Mouse (Mus musculus): ENCODE results near the gene Sprr3. TPM values are rescaled to one million over a fixed set of nuclear protein-coding genes. Genes with fewer than 3 reads are reported as not detected.

The Sprr3 gene
- total and polyA plus RNA-seq, 3 experiments, result not detected

DNA sequence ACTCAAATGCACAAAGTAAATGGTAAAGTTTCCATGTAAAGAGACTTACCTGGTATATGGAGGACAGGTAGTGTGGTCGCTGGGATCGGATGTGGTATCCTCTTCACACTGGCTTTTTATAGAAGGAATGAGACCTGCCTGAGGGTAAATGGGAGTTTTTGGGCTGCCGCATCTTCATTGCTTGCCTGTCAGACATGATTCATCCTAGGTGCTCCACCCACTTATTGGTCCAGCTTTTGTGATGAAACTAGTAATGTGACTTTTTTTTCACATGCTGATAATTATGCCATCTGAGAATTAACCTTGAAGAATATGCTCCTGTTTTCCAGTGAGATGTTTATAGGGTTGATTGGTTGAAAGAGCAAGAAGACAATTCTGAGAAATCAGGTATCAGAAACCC lies 19.8 kb downstream of the Sprr3 start, which contains the start of gene Sprr1b:
Sprr1b (minus strand) TSS at position 101 of the 400 bp plus-strand sequence.
- TF ChIP-seq CTCF (IDR thresholded peaks at IDR 0.05), result no peak
- TF ChIP-seq POLR2A (IDR thresholded peaks at IDR 0.05; ENCODE audit: insufficient read depth, low read depth, low read length), result no peak
- no peak for TF ChIP-seq EP300 (IDR thresholded peaks at IDR 0.05; ENCODE audit: insufficient read depth, low read depth, low read length)
- Histone ChIP-seq H3K4me3 (no peak within 1 kb of the TSS), H3K27ac (no peak within 1 kb of the TSS), H3K27me3 (ENCODE audit: control insufficient read depth, insufficient read depth, low read length) (no peaks in the 10 kb centered on the region), H3K36me3 (ENCODE audit: control insufficient read depth, insufficient read depth, low read length) (no peaks in the 10 kb centered on the region), H3K4me1 (ENCODE audit: control insufficient read depth, insufficient read depth, low read length) (no peaks in the 10 kb centered on the region), H3K9ac (ENCODE audit: low read depth, low read length) (no peak within 1 kb of the TSS), H3K79me2 (replicated peaks; ENCODE audit: control insufficient read depth, insufficient read depth, low read length) (no peaks in the 10 kb centered on the region)
- 89% methylated on average over 3 of the region's 3 CpGs for WGBS
- DNase-seq, result no peak
- intact Hi-C loops (cut with DNase I), result no loop called here

DNA sequence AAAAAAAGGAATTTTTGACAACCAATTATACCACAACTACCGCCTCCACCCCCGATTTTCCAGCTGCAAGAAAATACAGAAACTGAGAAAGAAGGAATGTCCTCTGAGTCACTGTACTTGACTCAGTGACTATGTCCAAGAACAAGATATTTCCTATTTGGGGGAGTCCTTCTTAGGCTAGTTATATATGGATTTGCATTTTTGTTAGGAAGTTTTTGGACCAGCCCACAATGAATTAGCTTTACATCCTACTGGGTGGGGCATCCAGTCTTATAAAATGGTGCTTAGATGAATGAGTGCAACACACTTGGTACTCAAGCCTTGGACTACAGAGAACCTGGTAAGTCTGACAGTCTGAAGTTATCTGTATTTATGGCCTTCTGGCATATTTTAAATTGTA lies 26.2 kb downstream of the Sprr3 start, which contains the start of gene Sprr2k:
Sprr2k (plus strand) TSS at position 301 of the 400 bp plus-strand sequence.
- Histone ChIP-seq H3K4me1 (ENCODE audit: control insufficient read depth, insufficient read depth, low read length) (no peaks in the 10 kb centered on the region), H3K27ac (no peak within 1 kb of the TSS), H3K9ac (ENCODE audit: low read depth, low read length) (no peak within 1 kb of the TSS), H3K4me3 (no peak within 1 kb of the TSS), H3K36me3 (ENCODE audit: control insufficient read depth, insufficient read depth, low read length) (no peaks in the 10 kb centered on the region), H3K27me3 (ENCODE audit: control insufficient read depth, insufficient read depth, low read length) (no peaks in the 10 kb centered on the region), H3K79me2 (replicated peaks; ENCODE audit: control insufficient read depth, insufficient read depth, low read length) (no peaks in the 10 kb centered on the region)
- TF ChIP-seq CTCF (IDR thresholded peaks at IDR 0.05), result no peak
- TF ChIP-seq POLR2A (IDR thresholded peaks at IDR 0.05; ENCODE audit: insufficient read depth, low read depth, low read length), result no peak
- no peak for TF ChIP-seq EP300 (IDR thresholded peaks at IDR 0.05; ENCODE audit: insufficient read depth, low read depth, low read length)
- WGBS, result 71% methylated on average over 2 of the region's 2 CpGs
- no peak for DNase-seq
- intact Hi-C loops (cut with DNase I), result no loop called here

DNA sequence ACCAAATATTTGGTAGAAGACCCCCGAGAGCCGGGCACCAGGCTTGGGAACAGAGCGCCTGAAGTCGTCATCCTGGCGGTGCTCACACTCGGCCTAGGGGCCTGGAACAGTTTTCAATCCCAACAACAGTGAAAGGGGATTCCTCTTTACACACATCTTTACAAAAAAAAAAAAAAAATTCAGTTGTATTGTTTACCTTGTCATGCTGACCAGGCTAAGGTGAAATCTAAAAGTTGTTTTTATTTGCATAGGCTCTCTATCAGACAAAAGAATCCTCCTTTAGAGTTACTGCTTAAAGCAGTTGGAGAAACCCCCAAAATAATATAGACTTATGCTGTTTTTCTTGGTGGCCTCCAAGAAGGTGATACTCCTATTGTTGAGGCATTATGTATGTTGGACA lies 29.2 kb downstream of the Sprr3 start, which contains the start of gene Gm9774:
Gm9774 (minus strand) TSS at position 101 of the 400 bp plus-strand sequence.
- Histone ChIP-seq H3K27me3 (ENCODE audit: control insufficient read depth, insufficient read depth, low read length) (no peaks in the 10 kb centered on the region), H3K4me1 (ENCODE audit: control insufficient read depth, insufficient read depth, low read length) (no peaks in the 10 kb centered on the region), H3K4me3 (no peak within 1 kb of the TSS), H3K27ac (no peak within 1 kb of the TSS), H3K9ac (ENCODE audit: low read depth, low read length) (no peak within 1 kb of the TSS), H3K79me2 (replicated peaks; ENCODE audit: control insufficient read depth, insufficient read depth, low read length) (no peaks in the 10 kb centered on the region), H3K36me3 (ENCODE audit: control insufficient read depth, insufficient read depth, low read length) (no peaks in the 10 kb centered on the region)
- intact Hi-C loops (cut with DNase I), result no loop called here
- no peak for DNase-seq
- TF ChIP-seq EP300 (IDR thresholded peaks at IDR 0.05; ENCODE audit: insufficient read depth, low read depth, low read length), result no peak
- TF ChIP-seq POLR2A (IDR thresholded peaks at IDR 0.05; ENCODE audit: insufficient read depth, low read depth, low read length), result no peak
- no peak for TF ChIP-seq CTCF (IDR thresholded peaks at IDR 0.05)
- WGBS, result 81% methylated on average over 6 of the region's 6 CpGs

DNA sequence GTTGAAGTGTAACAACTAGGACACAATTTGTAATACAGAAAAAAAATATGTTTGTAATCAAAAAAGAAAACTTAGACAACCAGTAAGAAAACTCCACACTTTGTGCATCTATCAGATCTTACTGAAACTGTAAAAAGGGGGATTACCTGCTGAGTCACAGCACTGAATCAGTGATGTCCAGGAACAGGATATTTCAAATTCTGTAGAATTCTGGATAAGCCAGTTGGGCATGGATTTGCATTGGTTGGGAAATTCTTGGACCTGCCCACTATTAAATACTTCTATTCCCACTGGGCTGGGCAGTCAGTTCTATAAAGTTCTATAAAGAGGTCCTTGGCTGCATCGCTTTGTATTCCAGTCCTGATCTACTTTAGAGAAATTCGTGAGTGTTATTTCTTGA lies 40.7 kb downstream of the Sprr3 start, which contains the start of gene Sprr2j-ps:
Sprr2j-ps (plus strand) TSS at position 301 of the 400 bp plus-strand sequence.
- Histone ChIP-seq H3K4me3 (no peak within 1 kb of the TSS), H3K9ac (ENCODE audit: low read depth, low read length) (no peak within 1 kb of the TSS), H3K27me3 (ENCODE audit: control insufficient read depth, insufficient read depth, low read length) (no peaks in the 10 kb centered on the region), H3K4me1 (ENCODE audit: control insufficient read depth, insufficient read depth, low read length) (no peaks in the 10 kb centered on the region), H3K36me3 (ENCODE audit: control insufficient read depth, insufficient read depth, low read length) (no peaks in the 10 kb centered on the region), H3K27ac (no peak within 1 kb of the TSS), H3K79me2 (replicated peaks; ENCODE audit: control insufficient read depth, insufficient read depth, low read length) (no peaks in the 10 kb centered on the region)
- WGBS, result 88% methylated on average over 2 of the region's 2 CpGs
- TF ChIP-seq EP300 (IDR thresholded peaks at IDR 0.05; ENCODE audit: insufficient read depth, low read depth, low read length) (no peak), POLR2A (IDR thresholded peaks at IDR 0.05; ENCODE audit: insufficient read depth, low read depth, low read length) (no peak), CTCF (IDR thresholded peaks at IDR 0.05) (no peak)
- intact Hi-C loops (cut with DNase I), result no loop called here
- no peak for DNase-seq

DNA sequence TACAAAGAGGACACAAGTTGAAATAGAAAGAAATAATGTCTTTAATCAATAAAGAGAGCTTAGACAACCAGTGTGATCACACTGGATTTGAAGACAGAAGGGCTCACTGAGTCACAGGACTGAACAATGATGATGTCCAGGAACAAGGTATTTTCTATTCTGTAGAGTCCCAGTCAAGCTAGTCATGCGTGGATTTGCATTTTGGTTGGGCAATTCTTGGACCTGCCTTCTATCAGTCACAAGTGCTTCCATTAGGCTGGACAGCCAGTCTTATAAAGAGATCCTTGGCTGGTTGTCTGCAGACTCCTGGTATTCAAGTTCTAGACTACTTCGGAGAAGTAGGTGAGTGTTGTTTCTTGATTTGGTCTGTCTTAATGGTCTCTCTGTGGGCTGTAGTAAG lies 50.8 kb downstream of the Sprr3 start, which contains the start of gene Sprr2i:
Sprr2i (plus strand) TSS at position 301 of the 400 bp plus-strand sequence.
- DNase-seq, result no peak
- no peaks in the 10 kb centered on the region for H3K36me3 ChIP-seq (ENCODE audit: control insufficient read depth, insufficient read depth, low read length)
- no peaks in the 10 kb centered on the region for H3K79me2 ChIP-seq (replicated peaks; ENCODE audit: control insufficient read depth, insufficient read depth, low read length)
- H3K9ac ChIP-seq (ENCODE audit: low read depth, low read length), result no peak within 1 kb of the TSS
- no peak within 1 kb of the TSS for H3K27ac ChIP-seq
- no peaks in the 10 kb centered on the region for H3K27me3 ChIP-seq (ENCODE audit: control insufficient read depth, insufficient read depth, low read length)
- intact Hi-C loops (cut with DNase I), result no loop called here
- no peaks in the 10 kb centered on the region for H3K4me1 ChIP-seq (ENCODE audit: control insufficient read depth, insufficient read depth, low read length)
- H3K4me3 ChIP-seq, result no peak within 1 kb of the TSS
- WGBS, result 84% methylated on average over 2 of the region's 2 CpGs
- no peak for TF ChIP-seq CTCF (IDR thresholded peaks at IDR 0.05)
- TF ChIP-seq POLR2A (IDR thresholded peaks at IDR 0.05; ENCODE audit: insufficient read depth, low read depth, low read length), result no peak
- no peak for TF ChIP-seq EP300 (IDR thresholded peaks at IDR 0.05; ENCODE audit: insufficient read depth, low read depth, low read length)

Other genes with a start within 250 kb of the Sprr3 start
- gene Sprr2a1, start 242.9 kb downstream of the Sprr3 start, total RNA-seq (2021), result not detected
- gene Sprr2a1, start 242.9 kb downstream of the Sprr3 start, polyA plus RNA-seq (2012; rRNA removed), result not detected in 2 replicates
- 1 to 10 TPM in 1 of 2 experiments, under 1 TPM in 1; 0.43 to 1.1 TPM for gene Sprr2a2, start 242.8 kb downstream of the Sprr3 start, total RNA-seq (2021)
- gene Sprr2a2, start 242.8 kb downstream of the Sprr3 start, polyA plus RNA-seq (2012; rRNA removed), result 5.7 and 5.8 TPM in 2 replicates
- not detected for gene Sprr2a3, start 173.3 kb downstream of the Sprr3 start, total RNA-seq (2021)
- gene Sprr2a3, start 173.3 kb downstream of the Sprr3 start, polyA plus RNA-seq (2012; rRNA removed), result 0.18 TPM in 2 replicates
- gene Sprr2b, start 142.1 kb downstream of the Sprr3 start, total RNA-seq (2021), result not detected
- not detected in 2 replicates for gene Sprr2b, start 142.1 kb downstream of the Sprr3 start, polyA plus RNA-seq (2012; rRNA removed)
- gene Sprr2d, start 119.6 kb downstream of the Sprr3 start, total RNA-seq (2021), result not detected
- gene Sprr2d, start 119.6 kb downstream of the Sprr3 start, polyA plus RNA-seq (2012; rRNA removed), result not detected in 2 replicates
- gene Sprr2e, start 106.6 kb downstream of the Sprr3 start, total RNA-seq (2021), result not detected
- not detected in 2 replicates for gene Sprr2e, start 106.6 kb downstream of the Sprr3 start, polyA plus RNA-seq (2012; rRNA removed)
- gene Sprr2f, start 93.5 kb downstream of the Sprr3 start, total RNA-seq (2021), result not detected
- gene Sprr2f, start 93.5 kb downstream of the Sprr3 start, polyA plus RNA-seq (2012; rRNA removed), result not detected in 2 replicates
- gene Sprr2h, start 73.0 kb downstream of the Sprr3 start, total RNA-seq (2021), result not detected
- gene Sprr2h, start 73.0 kb downstream of the Sprr3 start, polyA plus RNA-seq (2012; rRNA removed), result not detected in 2 replicates
- not detected for gene Sprr2i, start 50.7 kb downstream of the Sprr3 start, total RNA-seq (2021)
- gene Sprr2i, start 50.7 kb downstream of the Sprr3 start, polyA plus RNA-seq (2012; rRNA removed), result not detected in 2 replicates
- gene Sprr2j-ps, start 40.6 kb downstream of the Sprr3 start, total RNA-seq (2021), result not detected
- gene Sprr2j-ps, start 40.6 kb downstream of the Sprr3 start, polyA plus RNA-seq (2012; rRNA removed), result not detected in 2 replicates
- 1 to 10 TPM; 3.3 to 3.5 TPM for gene Gm9774, start 29.3 kb downstream of the Sprr3 start, total RNA-seq (2021)
- 4.6 and 4.7 TPM in 2 replicates for gene Gm9774, start 29.3 kb downstream of the Sprr3 start, polyA plus RNA-seq (2012; rRNA removed)
- gene Sprr2k, start 26.1 kb downstream of the Sprr3 start, total RNA-seq (2021), result not detected
- gene Sprr2k, start 26.1 kb downstream of the Sprr3 start, polyA plus RNA-seq (2012; rRNA removed), result not detected in 2 replicates
- gene Sprr1b, start 19.9 kb downstream of the Sprr3 start, total RNA-seq (2021), result not detected
- not detected in 2 replicates for gene Sprr1b, start 19.9 kb downstream of the Sprr3 start, polyA plus RNA-seq (2012; rRNA removed)
- not detected for gene Sprr1a, start 27.2 kb upstream of the Sprr3 start, total RNA-seq (2021)
- gene Sprr1a, start 27.2 kb upstream of the Sprr3 start, polyA plus RNA-seq (2012; rRNA removed), result 0.66 TPM in 1 of 2 replicates, not detected in the other
- gene Sprr4, start 41.8 kb upstream of the Sprr3 start, total RNA-seq (2021), result not detected
- not detected in 2 replicates for gene Sprr4, start 41.8 kb upstream of the Sprr3 start, polyA plus RNA-seq (2012; rRNA removed)
- gene 2310046K23Rik, start 75.8 kb upstream of the Sprr3 start, total RNA-seq (2021), result not detected
- not detected in 2 replicates for gene 2310046K23Rik, start 75.8 kb upstream of the Sprr3 start, polyA plus RNA-seq (2012; rRNA removed)
- gene Ivl, start 115.0 kb upstream of the Sprr3 start, total RNA-seq (2021), result not detected
- gene Ivl, start 115.0 kb upstream of the Sprr3 start, polyA plus RNA-seq (2012; rRNA removed), result not detected in 2 replicates
- gene Smcp, start 130.3 kb upstream of the Sprr3 start, total RNA-seq (2021), result not detected
- gene Smcp, start 130.3 kb upstream of the Sprr3 start, polyA plus RNA-seq (2012; rRNA removed), result 0.86 and 0.91 TPM in 2 replicates
- not detected for gene 2210017I01Rik, start 148.8 kb upstream of the Sprr3 start, total RNA-seq (2021)
- not detected in 2 replicates for gene 2210017I01Rik, start 148.8 kb upstream of the Sprr3 start, polyA plus RNA-seq (2012; rRNA removed)
- not detected for gene Lce6a, start 162.9 kb upstream of the Sprr3 start, total RNA-seq (2021)
- not detected in 2 replicates for gene Lce6a, start 162.9 kb upstream of the Sprr3 start, polyA plus RNA-seq (2012; rRNA removed)
- gene Lce1a1, start 189.6 kb upstream of the Sprr3 start, total RNA-seq (2021), result not detected
- not detected in 2 replicates for gene Lce1a1, start 189.6 kb upstream of the Sprr3 start, polyA plus RNA-seq (2012; rRNA removed)
- not detected for gene Lce1b, start 198.2 kb upstream of the Sprr3 start, total RNA-seq (2021)
- not detected in 2 replicates for gene Lce1b, start 198.2 kb upstream of the Sprr3 start, polyA plus RNA-seq (2012; rRNA removed)
- not detected for gene Lce1a2, start 211.6 kb upstream of the Sprr3 start, total RNA-seq (2021)
- not detected in 2 replicates for gene Lce1a2, start 211.6 kb upstream of the Sprr3 start, polyA plus RNA-seq (2012; rRNA removed)
- not detected for gene Lce1c, start 220.5 kb upstream of the Sprr3 start, total RNA-seq (2021)
- not detected in 2 replicates for gene Lce1c, start 220.5 kb upstream of the Sprr3 start, polyA plus RNA-seq (2012; rRNA removed)
- not detected for gene Lce1d, start 228.5 kb upstream of the Sprr3 start, total RNA-seq (2021)
- gene Lce1d, start 228.5 kb upstream of the Sprr3 start, polyA plus RNA-seq (2012; rRNA removed), result not detected in 2 replicates

Measured in heart, adult 2 months (tissue).